Mouse (Mus musculus) urinary bladder, postnatal 4 days (tissue): ENCODE data around the gene Gast.
"Not testable (repeated sequence)": the region's sequence is repeated elsewhere in the genome, so short reads cannot be mapped to it uniquely, and the experiment has no call there.

ENCODE experiments used
- DNase-seq, 2 experiments: peaks; one replicate each; pipeline ENCODE4 v3.0.0; 2021 to 2022; ENCODE audit warnings: low spot score in 2 of 2

Gast gene

DNA sequence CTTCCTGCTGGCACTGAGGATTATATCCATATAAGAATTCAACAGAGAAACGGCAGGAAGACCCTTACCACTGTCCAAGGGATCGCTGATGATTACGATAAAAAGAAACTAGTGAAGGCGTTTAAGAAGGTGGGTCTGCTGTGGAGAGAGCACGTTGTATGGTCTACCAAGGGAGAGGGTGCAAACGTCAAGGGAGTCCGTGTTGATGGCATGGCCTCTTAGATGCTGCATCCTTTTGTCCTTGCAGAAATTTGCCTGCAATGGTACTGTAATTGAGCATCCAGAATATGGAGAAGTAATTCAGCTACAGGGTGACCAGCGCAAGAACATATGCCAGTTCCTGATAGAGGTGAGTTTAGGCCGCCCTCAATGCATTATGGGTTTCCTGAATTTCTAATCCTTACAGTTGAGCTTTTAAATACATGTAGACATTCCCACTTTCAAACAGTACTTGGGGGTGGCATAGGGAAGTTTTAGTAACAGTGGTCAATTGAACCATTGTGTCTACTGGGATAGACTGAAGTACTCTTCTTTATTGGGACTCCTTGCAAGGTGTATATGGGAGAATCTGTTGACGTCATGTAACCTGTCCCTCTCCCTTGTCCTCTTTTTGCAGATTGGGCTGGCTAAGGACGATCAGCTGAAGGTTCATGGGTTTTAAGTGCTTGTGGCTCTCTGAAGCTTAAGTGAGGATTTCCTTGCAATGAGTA is 13.4 kb upstream of the Gast start:
- not testable (repeated sequence) for DNase-seq

GRCm38 (mm10) chr11:100321479-100322305 is 12.5 kb upstream of the Gast start:
- not testable (repeated sequence) for DNase-seq

DNA sequence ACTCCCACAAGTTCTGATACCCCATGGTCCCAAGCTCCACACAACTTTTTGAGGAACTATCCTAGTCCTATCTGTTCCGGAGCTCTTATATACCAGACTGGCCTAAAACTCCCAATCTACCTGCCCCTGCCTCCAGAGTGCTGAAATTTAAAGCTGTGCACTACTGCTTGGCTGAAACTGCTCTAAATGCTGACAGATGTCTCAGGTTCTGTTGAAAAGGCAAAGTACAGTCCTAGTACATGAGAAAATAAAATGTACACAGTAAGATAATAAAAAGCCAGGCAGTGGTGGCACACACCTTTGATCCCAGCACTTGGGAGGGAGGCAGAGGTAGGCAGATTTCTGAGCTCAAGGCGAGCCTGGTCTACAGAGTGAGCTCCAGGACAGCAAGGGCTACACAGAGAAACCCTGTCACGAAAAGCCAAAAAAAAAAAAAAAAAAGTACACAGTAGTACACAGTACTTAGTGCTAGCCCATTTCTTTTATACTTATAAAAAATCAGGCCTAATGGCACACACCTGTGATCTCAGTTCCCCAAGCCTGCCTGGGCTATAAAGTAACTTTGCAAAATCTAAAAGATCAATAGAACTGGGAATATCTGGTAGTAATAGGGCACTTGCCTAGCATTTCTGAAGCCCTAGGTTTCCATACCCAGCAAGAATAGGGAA is 11.5 kb upstream of the Gast start:
- no peak for DNase-seq

- no peak for DNase-seq
Observed at GRCm38 (mm10) chr11:100323578-100323977, 10.6 kb upstream of the Gast start.

DNA sequence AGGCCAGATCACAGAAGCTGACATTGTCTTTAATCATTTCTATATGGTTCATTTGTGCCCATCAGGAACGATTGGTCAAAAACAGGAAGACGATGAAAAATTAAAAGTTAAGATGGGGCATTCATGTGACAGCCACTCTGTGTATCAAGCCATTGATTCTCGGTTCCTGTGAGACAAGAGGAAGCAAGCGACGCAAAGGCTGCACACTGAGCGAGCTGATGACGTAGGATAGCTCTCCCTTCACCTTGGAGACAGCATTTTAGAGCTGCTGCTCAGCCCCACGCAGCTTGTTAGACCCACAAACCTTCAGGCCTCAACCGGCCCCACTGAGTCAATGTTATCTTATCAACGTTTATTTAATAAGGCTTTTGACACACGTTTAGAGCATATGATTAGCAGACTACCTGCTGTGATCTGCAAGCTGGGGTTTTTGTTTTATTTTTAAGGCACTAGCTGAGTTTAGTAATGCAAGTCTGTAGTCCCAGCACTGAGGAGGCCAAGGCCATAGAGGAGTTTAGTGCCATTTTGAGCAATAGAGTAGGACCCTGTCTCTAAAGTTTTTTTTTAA is 9.1 kb upstream of the Gast start:
- DNase-seq: no peak

DNA sequence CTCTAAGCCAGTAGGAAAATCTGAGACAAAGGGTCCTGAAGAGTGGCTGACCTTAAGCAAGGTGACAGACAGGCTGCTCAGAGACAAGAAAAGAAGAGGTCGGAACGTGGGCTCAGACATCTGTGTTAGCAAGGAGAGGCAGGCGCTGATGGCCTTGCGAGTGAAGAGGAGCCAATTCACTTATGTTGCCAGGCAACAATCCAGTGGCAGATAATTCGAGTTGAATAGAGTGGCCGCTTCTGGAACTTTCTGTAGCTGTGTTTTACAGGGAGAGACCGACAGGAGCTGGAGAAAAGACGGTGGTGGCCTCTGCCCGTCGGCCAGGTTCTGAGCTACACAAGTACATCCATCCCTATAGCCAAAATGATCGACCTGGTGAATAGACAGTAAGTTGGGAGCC is 6.9 kb upstream of the Gast start:
- DNase-seq: no peak

- DNase-seq: no peak
Observed at GRCm38 (mm10) chr11:100327761-100328160, 6.4 kb upstream of the Gast start.

- DNase-seq: no peak
Observed at GRCm38 (mm10) chr11:100330235-100330634, 4.0 kb upstream of the Gast start.

- not testable (repeated sequence) for DNase-seq
Observed at GRCm38 (mm10) chr11:100330816-100331375, 3.3 kb upstream of the Gast start.

GRCm38 (mm10) chr11:100332766-100333515 is 1.3 kb upstream of the Gast start:
- no peak for DNase-seq

- no peak for DNase-seq
Observed at GRCm38 (mm10) chr11:100335731-100336130, 1.5 kb downstream of the Gast start.

DNA sequence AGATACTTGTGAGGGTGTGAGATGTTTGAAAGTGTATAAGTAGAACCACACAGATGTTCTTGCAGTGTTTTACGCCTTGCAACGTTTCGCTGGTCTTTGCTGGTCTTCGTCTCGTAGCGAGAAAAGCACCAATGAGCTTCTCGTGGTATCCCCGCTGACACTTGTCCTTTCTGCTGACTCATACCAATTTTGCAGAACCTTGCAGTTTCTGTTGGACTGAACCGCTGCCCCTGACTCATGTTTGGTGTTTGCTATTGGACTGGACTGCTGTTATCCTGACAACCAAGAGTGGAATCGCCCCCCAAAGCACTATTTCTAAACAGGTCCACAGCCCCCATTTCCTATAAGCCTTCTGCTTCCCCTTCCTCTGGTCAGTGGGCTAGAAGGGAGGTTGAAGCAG is 10.1 kb downstream of the Gast start:
- DNase-seq: no peak

GRCm38 (mm10) chr11:100352076-100352857 is 18.1 kb downstream of the Gast start:
- no peak for DNase-seq

DNA sequence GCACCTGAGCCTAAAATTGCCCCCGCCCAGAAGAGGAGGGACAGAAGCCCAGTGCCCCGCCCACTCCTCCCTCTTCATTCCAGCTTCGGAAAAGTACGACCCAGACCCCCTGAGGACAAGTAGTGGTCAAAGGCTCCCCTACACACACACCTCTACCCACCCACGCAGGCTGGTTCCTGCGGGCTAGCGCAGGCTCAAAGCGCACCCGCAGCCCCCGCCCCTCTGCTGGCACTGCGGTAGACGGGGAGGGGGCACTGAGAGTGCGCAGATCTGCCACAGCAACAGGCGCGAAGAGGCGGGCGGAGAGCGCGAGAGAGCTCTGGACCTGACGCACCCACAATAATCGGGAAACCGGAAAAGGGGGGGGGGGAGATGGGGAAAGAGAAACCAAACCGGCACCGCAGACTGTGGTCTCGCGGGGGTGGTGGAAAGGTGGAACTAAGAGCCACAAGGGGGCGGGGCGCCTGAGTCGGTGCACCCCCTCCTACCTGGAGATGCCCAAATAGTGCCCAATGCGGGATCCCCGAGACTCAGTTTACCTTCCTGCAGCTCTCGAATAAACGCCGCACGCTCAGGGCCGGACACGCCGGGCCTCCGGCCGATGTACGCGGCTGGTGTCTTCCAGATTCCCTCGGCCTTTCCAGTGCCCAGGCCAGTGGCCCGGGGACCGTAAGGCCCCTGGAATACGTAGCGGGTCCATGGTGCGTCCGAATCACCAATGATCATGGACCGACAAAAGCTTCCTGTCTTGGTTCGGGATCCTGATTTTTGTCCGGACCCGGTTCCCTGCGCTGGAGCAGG is 21.1 kb downstream of the Gast start:
- no peak for DNase-seq

GRCm38 (mm10) chr11:100355972-100356818 is 22.0 kb downstream of the Gast start, which contains the start of gene Hap1:
Gene Hap1, minus strand, starts transcription at chr11:100356128.
- DNase-seq: peak in 1 of 2 experiments; percentile 58

DNA sequence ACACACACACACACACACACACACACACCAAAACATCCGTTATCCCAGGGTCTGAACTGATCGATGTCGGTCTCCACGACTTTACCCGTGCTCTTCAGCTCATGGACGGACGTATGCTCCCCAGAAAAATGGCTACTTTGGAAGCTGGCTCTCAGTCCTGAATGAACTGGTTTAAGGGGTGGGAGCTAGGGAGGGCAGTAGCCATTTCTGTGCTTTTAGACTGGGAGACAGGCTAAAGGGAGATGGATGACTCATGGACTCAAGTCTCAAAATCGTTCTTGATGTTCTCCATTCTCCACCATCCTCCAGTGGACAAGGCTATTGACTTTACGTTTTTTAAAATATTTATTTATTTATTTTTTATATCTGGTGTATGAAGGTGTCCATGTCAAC is 22.6 kb downstream of the Gast start:
- DNase-seq: no peak

DNA sequence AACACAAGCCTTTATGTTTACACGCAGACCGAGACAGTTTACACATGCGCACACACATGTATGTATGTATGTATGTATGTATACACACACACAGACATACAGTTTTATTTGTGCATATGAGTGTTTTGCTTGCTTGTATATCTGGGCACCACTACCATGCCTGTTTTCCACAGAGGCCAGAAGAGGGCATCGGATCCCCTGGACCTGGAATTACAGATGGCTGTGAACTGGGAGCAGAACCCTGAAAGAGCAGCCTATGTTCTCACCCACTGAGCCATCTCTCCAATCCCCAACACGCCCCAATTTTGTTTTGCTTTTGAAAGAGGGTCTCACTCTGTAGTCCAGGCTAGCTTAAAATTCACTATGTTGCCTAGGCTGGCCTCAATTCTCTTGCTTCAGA is 23.2 kb downstream of the Gast start:
- no peak for DNase-seq

DNA sequence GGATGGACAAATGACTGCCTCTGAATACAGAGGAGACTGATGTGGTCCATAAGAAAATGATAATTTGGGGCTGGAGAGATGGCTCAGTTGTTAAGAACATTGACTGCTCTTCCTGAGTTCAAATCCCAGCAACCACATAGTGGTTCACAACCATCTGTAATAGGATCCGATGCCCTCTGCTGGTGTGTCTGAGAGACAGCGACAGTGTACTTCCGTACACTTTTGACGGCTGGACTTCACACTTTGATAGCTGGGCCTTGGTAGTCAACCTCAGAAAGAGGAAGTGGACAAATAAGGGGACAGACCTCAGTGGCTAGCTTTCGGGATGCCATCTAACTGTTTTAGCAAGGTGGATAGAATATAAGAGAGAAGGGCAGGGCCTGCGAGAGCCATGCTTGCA is 26.0 kb downstream of the Gast start:
- no peak for DNase-seq

GRCm38 (mm10) chr11:100361059-100361458 is 26.9 kb downstream of the Gast start:
- not testable (repeated sequence) for DNase-seq
